Mouse (Mus musculus): ENCODE data around the gene Ephx4. TPM values are rescaled to one million over a fixed set of nuclear protein-coding genes. Genes with fewer than 3 reads are reported as not detected.
A peak's percentile ranks its signal among the peaks of the same experiment; 100 is the strongest.

The Ephx4 gene
- polyA plus RNA-seq, 1 experiment from 2014 or later, result 0.72 TPM

GRCm38 (mm10) chr5:107437464-107438281 is 35.1 kb downstream of the Ephx4 start, which contains the start of gene Btbd8:
Gene Btbd8 (plus strand): TSS chr5:107437997.
- H3K4me1 ChIP-seq, result peaks cover 5% of the 10 kb centered on the region
- no peaks in the 10 kb centered on the region for H3K9me3 ChIP-seq
- H3K27ac ChIP-seq, result peak within 1 kb of the TSS; percentile 98
- H3K36me3 ChIP-seq, result no peaks in the 10 kb centered on the region
- under 1% methylated on average over 50 of the region's 51 CpGs for WGBS
- no peaks in the 10 kb centered on the region for H3K27me3 ChIP-seq (ENCODE audit: insufficient read depth, poor library complexity, severe bottlenecking)
- DNase-seq (ENCODE audit: low spot score), result peak; percentile 98
- H3K4me3 ChIP-seq, result peak within 1 kb of the TSS; percentile 86

DNA sequence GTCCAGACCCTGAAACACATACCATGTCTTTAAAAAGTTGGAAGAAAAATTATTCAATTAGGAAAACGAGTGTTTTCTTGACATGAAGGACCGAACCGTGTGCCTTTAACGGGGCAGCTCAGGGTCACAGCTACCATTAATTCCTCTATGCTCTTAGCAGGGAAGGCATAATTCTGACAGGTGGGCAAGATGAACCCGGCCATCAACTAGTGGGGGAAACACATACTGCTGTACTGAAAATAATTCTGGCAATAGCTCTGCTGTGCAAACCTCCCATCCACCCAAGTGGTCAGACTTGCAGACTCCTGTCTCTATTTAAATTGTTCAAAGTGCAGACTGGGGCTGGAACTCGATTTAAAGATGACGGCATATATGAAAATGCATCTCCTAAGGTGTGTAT is 35.8 kb downstream of the Ephx4 start:
- H3K27ac ChIP-seq, result peak overlapping the region; percentile 98
- H3K9me3 ChIP-seq, result no peaks in the 10 kb centered on the region
- 26% methylated on average over 7 of the region's 7 CpGs for WGBS
- H3K36me3 ChIP-seq, result no peaks in the 10 kb centered on the region
- no peak for DNase-seq (ENCODE audit: low spot score)
- peak overlapping the region; percentile 86 for H3K4me3 ChIP-seq
- H3K4me1 ChIP-seq, result peaks cover 5% of the 10 kb centered on the region
- no peaks in the 10 kb centered on the region for H3K27me3 ChIP-seq (ENCODE audit: insufficient read depth, poor library complexity, severe bottlenecking)

DNA sequence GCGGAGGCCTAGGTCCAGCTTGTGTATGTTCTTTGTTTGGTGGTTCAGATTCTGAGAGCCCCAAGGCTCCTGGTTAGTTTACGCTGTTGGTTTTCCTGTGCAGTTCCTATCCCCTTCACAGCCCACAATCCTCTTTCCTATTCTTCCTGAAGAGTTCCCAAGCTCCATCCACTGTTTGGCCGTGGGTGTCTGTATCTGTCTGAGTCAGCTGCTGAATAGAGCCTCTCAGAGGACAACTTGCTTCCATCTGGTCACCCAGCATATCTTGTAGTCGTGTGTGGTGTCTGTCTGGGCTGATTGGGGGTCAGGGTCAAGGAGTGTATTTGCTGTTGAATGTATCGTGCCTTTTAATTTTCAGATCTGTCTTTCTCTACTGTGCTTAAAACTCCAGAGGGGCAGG is 39.3 kb downstream of the Ephx4 start:
- Histone ChIP-seq H3K4me1 (peaks cover 5% of the 10 kb centered on the region), H3K36me3 (no peaks in the 10 kb centered on the region), H3K4me3 (no peak overlapping the region), H3K27ac (no peak overlapping the region), H3K27me3 (ENCODE audit: insufficient read depth, poor library complexity, severe bottlenecking) (no peaks in the 10 kb centered on the region), H3K9me3 (no peaks in the 10 kb centered on the region)
- no peak for DNase-seq (ENCODE audit: low spot score)
- WGBS, result 78% methylated on average over 5 of the region's 5 CpGs

DNA sequence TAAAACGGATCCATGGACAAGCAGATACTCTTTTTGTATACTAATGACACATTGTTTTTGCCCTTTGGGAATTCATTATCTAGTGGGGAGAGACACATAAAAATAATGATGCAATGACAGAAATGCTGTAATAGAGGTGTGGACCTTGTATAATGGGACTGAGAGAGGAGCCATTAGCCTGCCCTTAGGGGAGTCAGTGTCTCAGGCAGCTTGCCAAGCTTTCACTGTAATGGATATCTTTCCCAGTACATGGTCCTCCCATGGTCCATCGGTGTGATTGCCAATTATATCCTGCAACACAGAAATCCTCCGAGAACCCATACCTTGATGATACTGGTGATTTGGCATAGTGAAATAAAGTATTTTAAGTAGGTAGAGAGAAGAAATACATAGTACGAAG is 41.7 kb downstream of the Ephx4 start:
- no peaks in the 10 kb centered on the region for H3K27me3 ChIP-seq (ENCODE audit: insufficient read depth, poor library complexity, severe bottlenecking)
- WGBS, result 91% methylated on average over 4 of the region's 4 CpGs
- H3K9me3 ChIP-seq, result no peaks in the 10 kb centered on the region
- DNase-seq (ENCODE audit: low spot score), result no peak
- H3K27ac ChIP-seq, result no peak overlapping the region
- no peaks in the 10 kb centered on the region for H3K4me1 ChIP-seq
- no peaks in the 10 kb centered on the region for H3K36me3 ChIP-seq
- no peak overlapping the region for H3K4me3 ChIP-seq

DNA sequence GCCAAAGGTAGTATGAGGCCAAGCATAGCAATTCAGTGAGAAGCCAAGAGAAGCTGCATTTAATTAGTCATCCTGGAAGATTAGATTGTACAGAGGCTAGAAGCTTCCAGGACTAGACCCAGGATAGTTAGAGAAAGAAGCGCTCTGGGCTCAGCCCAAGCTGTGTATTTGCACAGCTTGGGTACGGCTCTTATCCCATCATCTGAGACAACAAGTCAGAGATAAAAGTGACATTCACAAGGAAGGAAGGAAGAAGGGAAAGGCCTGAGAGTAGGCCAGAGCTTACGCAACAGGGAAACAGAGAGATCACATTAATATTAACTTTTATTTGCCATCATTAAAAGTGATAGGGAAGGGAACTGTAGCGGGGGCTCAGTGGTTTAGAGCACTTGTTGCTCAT is 45.4 kb downstream of the Ephx4 start:
- no peaks in the 10 kb centered on the region for H3K27me3 ChIP-seq (ENCODE audit: insufficient read depth, poor library complexity, severe bottlenecking)
- DNase-seq (ENCODE audit: low spot score), result no peak
- 70% methylated on average over 4 of the region's 4 CpGs for WGBS
- no peak overlapping the region for H3K4me3 ChIP-seq
- no peaks in the 10 kb centered on the region for H3K9me3 ChIP-seq
- H3K27ac ChIP-seq, result no peak overlapping the region
- 0 out of 2 replicates have a peak, but pooled peaks cover 4% of the 10 kb centered on the region for H3K36me3 ChIP-seq
- no peaks in the 10 kb centered on the region for H3K4me1 ChIP-seq

- Histone ChIP-seq H3K4me3 (no peak overlapping the region), H3K27ac (no peak overlapping the region), H3K9me3 (no peaks in the 10 kb centered on the region), H3K27me3 (ENCODE audit: insufficient read depth, poor library complexity, severe bottlenecking) (no peaks in the 10 kb centered on the region), H3K36me3 (0 out of 2 replicates have a peak, but pooled peaks cover 4% of the 10 kb centered on the region), H3K4me1 (no peaks in the 10 kb centered on the region)
- WGBS, result 84% methylated on average over 4 of the region's 4 CpGs
- DNase-seq (ENCODE audit: low spot score), result no peak
These were observed 46.2 kb downstream of the Ephx4 start for GRCm38 (mm10) chr5:107448784-107449183.

GRCm38 (mm10) chr5:107449620-107450019 is 47.1 kb downstream of the Ephx4 start:
- no peaks in the 10 kb centered on the region for H3K27me3 ChIP-seq (ENCODE audit: insufficient read depth, poor library complexity, severe bottlenecking)
- no peaks in the 10 kb centered on the region for H3K9me3 ChIP-seq
- H3K4me1 ChIP-seq, result no peaks in the 10 kb centered on the region
- 78% methylated on average over 5 of the region's 5 CpGs for WGBS
- no peak overlapping the region for H3K27ac ChIP-seq
- H3K4me3 ChIP-seq, result no peak overlapping the region
- H3K36me3 ChIP-seq, result 0 out of 2 replicates have a peak, but pooled peaks cover 4% of the 10 kb centered on the region
- DNase-seq (ENCODE audit: low spot score), result no peak

DNA sequence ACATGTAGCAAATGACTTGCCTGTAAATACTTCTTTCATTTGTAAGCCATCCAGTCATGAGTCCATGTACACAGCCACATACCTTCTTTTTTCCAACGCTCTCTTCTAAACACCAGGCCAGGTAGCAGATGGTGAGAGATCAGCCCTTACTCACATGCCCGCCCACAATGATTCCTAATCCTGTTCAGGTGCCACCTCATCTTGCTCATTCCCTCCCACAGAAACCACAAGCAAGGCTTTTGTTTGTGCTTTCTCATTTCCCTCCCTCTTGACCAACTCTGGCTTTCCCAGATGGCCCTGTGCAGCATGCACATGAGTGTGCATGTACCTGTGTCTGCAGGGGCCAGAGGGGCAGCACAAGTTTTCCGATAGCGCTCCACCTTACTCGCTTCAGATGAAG is 47.8 kb downstream of the Ephx4 start:
- no peaks in the 10 kb centered on the region for H3K4me1 ChIP-seq
- H3K36me3 ChIP-seq, result peaks cover 7% of the 10 kb centered on the region; the same call in 1 of the 2 replicates
- no peak overlapping the region for H3K4me3 ChIP-seq
- 88% methylated on average over 5 of the region's 5 CpGs for WGBS
- H3K9me3 ChIP-seq, result no peaks in the 10 kb centered on the region
- H3K27ac ChIP-seq, result no peak overlapping the region
- DNase-seq (ENCODE audit: low spot score), result no peak
- no peaks in the 10 kb centered on the region for H3K27me3 ChIP-seq (ENCODE audit: insufficient read depth, poor library complexity, severe bottlenecking)

- DNase-seq (ENCODE audit: low spot score), result no peak
- Histone ChIP-seq H3K4me1 (peaks cover 13% of the 10 kb centered on the region), H3K9me3 (no peaks in the 10 kb centered on the region), H3K27ac (no peak overlapping the region), H3K36me3 (no peaks in the 10 kb centered on the region), H3K27me3 (ENCODE audit: insufficient read depth, poor library complexity, severe bottlenecking) (no peaks in the 10 kb centered on the region), H3K4me3 (no peak overlapping the region)
- WGBS, result 80% methylated on average over 4 of the region's 4 CpGs
These were observed 59.9 kb downstream of the Ephx4 start for GRCm38 (mm10) chr5:107462147-107463076.

GRCm38 (mm10) chr5:107466501-107466900 is 64.0 kb downstream of the Ephx4 start:
- 26% methylated on average over 5 of the region's 5 CpGs for whole genome bisulfite sequencing
- no peaks in the 10 kb centered on the region for H3K36me3 ChIP-seq
- no peaks in the 10 kb centered on the region for H3K9me3 ChIP-seq
- H3K4me1 ChIP-seq, result peaks cover 21% of the 10 kb centered on the region
- H3K27ac ChIP-seq, result peak overlapping the region; percentile 74
- H3K4me3 ChIP-seq, result no peak overlapping the region
- no peak for DNase-seq (ENCODE audit: low spot score)
- H3K27me3 ChIP-seq (ENCODE audit: insufficient read depth, poor library complexity, severe bottlenecking), result no peaks in the 10 kb centered on the region

DNA sequence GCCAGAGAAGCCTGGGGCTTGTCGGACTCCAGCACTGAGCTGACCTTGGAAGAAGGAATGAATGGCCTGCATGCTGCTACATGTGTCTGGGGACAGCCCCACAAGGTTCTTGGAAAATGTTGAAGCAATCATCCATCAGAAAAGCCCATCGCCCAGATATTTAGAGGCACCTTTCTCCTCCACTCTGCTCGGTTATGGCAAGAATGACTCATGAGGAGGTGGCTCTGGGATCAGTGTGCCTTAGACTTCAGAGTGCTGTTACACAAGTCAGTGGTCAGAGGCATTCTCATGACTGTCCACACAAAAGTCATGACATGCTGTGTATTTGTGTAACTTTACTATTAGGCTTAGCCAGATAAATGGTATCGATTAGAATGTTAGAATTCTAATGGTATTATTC is 64.6 kb downstream of the Ephx4 start:
- 64% methylated on average over 4 of the region's 4 CpGs for WGBS
- H3K27ac ChIP-seq, result peak overlapping the region; percentile 74
- no peaks in the 10 kb centered on the region for H3K27me3 ChIP-seq (ENCODE audit: insufficient read depth, poor library complexity, severe bottlenecking)
- H3K36me3 ChIP-seq, result no peaks in the 10 kb centered on the region
- no peak for DNase-seq (ENCODE audit: low spot score)
- peaks cover 21% of the 10 kb centered on the region for H3K4me1 ChIP-seq
- no peak overlapping the region for H3K4me3 ChIP-seq
- no peaks in the 10 kb centered on the region for H3K9me3 ChIP-seq

DNA sequence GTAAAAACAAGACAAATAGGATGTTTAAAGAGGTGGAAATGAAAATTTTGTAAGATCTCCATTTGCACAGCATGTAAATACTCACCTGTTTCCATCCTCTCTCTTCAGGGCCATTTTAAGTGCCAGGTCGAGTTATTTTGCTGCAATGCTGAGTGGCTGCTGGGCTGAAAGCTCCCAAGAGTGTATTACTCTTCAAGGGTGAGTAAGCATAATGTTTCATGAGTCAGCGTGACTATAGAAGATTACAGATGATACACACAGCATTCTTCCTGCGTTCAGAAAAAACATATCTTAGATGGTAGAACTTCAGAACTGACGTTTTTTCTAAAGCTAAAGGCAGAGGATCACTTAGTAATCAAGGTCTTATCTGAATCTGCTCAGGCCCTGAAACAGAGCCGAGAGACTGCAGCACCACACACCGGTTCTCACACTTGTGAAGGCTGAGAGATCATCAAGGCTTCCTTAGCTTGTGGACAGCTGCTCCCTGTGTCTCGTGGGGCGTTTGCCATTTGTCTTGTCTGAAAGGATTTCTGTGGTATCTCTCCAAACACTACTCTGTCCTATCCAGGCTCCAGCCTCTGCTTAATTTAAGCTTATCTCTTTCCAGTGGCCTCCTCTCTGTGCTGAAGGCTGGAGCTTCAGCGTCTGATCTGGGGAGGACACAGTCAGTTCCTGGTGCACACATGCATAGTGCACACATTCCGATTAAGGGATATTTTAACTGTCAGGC is 68.2 kb downstream of the Ephx4 start:
- DNase-seq (ENCODE audit: low spot score), result peak; percentile 77
- peaks cover 21% of the 10 kb centered on the region for H3K4me1 ChIP-seq
- H3K4me3 ChIP-seq, result no peak overlapping the region
- H3K27me3 ChIP-seq (ENCODE audit: insufficient read depth, poor library complexity, severe bottlenecking), result no peaks in the 10 kb centered on the region
- peak overlapping the region; percentile 25; the same call in 1 of the 2 replicates for H3K27ac ChIP-seq
- H3K9me3 ChIP-seq, result no peaks in the 10 kb centered on the region
- H3K36me3 ChIP-seq, result peaks cover 13% of the 10 kb centered on the region
- WGBS, result 35% methylated on average over 10 of the region's 10 CpGs

Measured in heart, embryonic 10.5 days (tissue).